Mouse (Mus musculus) urinary bladder, adult 18-20 months (tissue): ENCODE results near the gene Ccdc54.

Experiments
- DNase-seq, 2 experiments: peaks; one replicate each; pipeline ENCODE4 v3.0.0; 2022; ENCODE audit warnings: low spot score in 2 of 2, mixed read lengths in 2 of 2

Gene Ccdc54

DNA sequence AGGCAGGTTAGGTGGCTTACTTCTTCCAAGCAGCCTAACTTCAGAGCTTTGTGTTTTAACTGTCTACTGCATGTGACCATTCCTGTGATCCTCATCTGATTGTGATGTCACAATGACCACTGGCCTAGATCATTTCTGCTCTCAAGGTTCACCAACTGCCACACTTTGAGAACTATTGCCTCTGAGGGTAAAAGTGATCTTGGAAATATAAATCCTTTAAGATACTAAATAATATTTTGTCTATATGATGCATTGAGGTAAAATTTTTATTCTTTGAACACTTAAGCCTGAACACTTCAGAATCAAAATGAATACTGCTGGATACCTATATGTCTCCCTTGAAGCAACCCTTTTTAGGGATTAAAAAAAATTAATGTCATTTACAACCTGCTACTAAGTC, at the start of gene Ccdc54:
Gene Ccdc54 (minus strand): TSS at position 101 of the 400 bp plus-strand sequence.
- no peak for DNase-seq

DNA sequence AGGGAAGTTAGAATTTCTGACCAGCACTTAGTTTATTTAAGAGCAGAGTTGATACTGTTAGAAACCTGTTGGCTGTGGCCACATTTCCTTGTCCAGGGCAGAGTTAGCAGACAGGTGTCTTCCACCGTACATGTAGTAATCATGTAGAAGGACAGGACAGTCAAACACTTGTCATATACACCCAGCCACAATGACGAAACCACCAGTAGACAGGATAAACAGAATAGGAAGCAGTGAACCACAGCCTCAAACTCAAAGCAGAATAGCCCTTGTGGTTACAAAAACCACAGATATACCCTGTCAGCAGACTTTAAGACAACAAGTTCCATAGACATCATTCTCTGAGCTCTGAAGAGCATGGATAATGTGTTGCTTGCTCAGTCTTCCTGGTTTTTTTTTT, 41.6 kb upstream of the Ccdc54 start:
- no peak for DNase-seq

DNA sequence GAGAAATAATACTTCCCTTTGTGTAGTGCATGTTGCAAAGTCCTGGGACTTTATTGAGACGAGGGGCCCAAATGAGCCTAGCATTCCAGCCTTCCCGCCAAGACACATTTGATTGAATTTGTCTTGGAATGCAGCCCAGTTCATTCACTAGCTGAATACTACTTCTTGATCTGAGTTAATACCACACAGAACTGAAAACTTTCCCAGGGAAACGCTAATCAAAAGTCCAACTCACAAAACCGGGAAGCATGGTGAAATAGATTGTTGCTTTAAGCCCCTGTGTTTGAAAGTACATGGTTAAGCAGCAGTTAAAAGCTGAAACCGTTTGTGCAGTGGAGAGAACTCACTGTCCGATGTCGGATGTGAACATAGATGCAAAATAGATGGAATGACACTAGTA, 24.6 kb upstream of the Ccdc54 start:
- no peak for DNase-seq

DNA sequence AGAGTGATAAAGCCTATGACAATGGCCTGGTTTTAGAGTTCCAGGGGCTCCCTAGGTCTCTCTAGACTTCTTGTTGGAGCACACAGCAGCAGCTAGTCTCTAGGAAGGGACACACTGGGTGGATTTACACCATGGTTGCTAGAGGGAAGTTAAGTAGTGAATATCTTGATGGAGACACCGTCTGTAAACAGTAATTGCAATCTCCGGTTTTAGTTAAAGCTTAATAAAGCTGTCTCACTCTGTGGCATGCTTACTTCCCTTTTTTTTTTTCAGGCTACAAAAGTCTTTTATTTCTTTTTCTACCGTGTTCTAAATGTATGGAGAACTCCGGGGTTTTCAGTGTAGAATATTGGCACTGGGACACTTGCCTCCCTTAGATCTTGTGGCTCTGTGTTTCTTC, 22.0 kb upstream of the Ccdc54 start:
- DNase-seq = no peak

DNA sequence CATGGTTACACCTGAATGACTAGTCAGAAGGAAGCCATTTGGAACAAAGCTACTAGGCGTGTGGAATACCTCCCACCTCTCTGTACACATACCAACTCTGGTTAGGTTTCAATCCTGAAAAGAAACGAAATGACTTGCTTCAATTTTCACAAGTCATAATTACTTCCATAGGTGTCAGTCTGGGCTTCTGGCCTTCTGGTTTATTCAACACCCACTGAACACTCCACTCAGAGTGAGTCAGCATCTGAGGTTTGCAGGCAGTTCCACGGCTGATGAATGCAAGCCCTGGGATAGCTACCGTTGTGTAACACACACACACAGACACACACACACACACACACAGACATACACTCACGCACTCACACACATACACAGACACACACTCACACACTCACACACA, 19.6 kb upstream of the Ccdc54 start:
- no peak for DNase-seq

DNA sequence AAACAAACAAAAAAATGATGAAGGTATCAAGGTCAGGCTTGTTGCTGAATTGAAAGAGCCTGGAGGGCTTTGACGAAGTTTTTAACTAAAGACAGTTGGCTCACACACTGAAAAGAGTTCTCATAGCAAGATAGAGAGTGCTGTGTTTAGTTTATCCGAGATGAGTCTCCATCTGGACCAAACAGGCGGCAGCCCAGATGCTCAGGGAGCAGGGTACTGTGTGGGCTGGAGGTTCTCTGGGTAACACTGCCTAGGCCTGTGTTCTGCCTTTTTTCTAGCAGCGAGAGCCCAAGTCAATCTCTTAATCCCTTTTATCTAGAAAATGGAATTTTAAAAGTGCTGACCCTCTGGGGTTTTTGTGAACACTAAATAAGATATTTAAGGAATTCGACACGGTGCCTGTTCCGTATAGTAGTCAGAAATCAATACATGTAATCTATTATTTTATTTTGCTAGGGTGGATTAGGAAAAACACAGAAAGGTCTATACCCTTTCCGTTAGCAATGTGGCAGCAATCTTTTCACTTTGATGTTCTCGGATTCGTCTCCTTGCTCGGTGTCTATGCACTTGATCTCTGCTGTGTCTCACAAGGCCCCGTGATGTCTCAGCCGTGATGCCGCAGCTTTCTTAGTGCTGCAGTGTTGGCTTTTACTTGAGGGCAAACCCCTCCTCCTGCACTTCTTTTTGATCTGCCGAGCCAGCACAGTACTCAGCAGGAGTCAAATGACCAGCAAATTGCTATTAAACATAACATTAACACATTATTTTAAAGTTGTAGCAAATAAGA, 17.0 kb upstream of the Ccdc54 start:
- DNase-seq = no peak

DNA sequence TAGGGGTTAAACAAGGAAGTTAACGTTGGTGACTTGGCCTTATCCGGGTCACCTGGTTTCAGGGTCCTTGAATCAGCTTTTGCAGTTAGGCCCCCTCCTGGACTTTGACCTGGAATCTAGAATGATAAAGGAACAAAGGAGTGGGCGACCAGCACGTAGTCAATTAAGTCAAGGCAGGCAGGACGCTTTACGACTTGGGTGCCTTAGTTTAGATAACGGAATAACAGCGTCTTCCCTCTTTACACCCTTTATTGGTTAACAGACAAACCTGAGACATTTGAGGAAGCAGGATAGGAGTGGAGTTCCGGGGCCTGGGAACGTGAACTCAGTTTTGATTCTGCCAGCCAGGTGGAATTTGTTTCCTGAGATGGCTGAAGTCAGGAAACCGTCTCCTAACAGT, 13.9 kb upstream of the Ccdc54 start:
- DNase-seq = no peak

DNA sequence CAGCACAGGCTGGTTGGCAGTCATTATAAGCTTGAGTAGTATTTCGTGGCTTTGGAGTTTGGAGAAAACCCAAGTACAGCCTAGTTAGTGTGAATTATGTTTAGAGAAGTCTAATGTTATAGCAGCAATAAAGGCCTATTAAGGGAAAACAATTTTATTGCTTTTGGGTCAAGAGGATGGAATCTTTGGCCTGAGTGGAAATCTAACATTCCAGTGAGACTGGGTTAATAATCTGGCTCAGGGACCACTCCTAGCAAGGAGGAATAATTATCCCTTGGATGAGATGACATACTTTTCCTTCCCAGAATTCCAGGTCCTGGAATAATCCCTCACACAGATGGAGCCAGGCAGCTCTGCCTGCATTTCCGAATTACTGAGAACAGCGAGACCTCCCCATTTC, 11.0 kb upstream of the Ccdc54 start:
- no peak for DNase-seq

DNA sequence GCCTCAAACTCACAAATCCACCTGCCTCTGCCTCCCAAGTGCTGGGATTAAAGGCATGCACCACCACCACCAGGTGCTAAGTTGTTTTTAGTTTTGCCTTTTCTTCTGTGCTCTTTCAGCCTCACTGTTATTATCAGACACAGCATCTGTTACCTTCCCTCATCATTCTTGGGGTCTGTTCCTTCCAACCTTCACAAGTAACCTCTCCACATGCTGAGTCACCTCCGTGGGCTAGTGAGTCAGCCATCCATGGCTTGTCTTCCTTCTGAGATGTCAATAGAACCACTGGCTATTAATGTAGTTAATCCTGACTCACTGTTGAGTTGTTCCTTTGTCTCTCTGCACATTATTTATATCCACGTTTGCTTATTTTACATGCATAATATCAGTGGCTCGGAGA, 9.7 kb upstream of the Ccdc54 start:
- DNase-seq = no peak

DNA sequence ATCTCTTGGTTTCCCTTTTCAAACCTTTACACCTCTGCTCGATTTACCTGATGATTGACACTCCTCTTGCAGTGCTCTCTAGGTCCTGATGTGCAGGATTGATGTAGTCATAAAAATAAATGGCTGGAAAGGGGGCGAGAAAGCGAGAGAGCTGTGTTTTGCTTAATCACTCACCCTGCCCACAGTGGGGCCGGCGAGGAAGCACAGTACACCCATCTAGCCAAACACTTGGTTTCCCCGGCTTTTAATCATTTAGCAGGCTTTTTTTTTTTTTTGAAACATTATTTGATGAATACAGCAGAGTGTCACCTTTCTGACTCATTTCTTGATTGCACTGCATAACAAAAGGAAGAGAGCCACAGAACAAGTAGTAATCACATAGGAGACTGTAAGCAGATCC, 5.7 kb upstream of the Ccdc54 start:
- DNase-seq = no peak

DNA sequence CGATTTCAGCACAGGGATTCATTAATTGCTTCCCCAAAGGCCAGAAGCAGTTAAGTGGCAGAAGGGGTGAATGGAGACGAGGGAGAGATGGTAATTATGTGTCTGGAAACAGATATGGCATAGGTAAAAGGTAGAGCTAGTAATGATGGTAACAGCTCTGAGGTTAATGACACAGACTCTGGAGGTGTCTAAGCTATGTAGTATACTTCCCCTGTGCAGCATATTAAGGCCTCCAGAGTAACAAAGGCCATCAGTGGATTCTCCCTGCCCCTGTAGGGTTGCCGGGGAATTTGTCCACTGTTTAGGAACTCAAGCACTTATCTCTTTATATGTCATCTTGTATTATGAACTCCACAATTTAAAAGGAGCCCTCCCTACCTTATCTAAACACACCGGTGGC, 5.2 kb upstream of the Ccdc54 start:
- DNase-seq = no peak

DNA sequence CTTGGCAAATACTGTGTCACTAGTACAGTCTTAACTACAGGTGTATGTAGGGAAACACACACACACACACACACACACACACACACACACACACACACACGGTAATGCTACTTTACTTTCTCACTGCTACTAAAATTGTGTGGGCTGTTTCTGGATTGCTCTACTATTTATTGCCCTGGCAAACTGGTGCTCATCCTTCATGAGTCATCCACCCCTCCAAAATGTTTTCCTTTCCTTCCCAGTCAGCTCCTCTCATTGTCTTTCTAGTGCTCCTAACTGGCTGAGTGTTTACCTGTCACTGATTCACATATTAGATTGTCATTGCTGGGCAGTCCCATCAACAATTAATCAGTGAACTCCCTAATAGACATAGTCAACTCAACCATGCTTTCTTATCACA, 3.9 kb upstream of the Ccdc54 start:
- DNase-seq = no peak

DNA sequence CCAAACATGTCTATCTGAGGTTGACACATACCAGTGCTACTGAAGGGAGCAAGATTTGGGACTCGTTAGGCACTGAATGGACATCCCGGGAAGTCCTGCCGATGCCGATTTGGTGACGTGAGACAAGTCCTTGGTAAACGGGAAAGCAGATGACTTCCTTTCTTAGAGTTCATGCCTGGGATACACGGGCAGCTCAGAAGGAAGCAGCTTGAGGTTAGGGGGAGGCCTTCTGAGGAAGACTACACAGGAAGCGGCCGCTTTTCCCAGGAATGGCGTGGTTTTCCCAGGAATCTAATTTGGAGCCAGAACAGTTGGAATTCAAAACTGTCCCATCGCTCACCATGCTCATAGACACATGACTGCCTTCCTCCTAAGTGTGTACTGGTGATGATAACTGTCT, 2.4 kb upstream of the Ccdc54 start:
- no peak for DNase-seq

DNA sequence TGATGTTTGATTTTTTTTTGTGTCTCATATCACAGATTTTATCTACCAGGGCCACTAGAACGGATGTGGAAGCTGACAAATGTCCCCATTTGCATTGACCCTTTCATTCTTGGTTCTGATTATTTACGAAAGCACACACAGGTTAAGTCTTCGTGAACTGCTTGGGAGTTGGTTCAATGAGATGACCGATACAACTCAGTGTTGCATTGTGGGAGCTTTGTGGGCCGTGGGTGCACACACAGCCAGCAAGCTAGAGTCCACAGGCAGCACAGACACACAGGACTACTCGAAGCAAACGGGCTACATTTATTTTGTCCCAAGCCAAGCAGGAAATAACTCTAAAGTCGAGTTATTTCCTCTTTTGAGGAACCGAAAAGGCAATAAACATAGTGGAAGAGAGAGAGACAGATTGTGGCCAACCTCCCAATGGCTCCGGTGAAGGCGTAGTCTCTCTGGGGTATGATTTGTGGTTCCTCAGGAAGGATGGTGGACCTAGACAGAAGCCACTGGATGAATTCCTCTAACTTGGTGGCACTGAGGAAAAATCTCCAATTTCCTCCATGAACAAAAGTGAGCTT, 1.3 kb downstream of the Ccdc54 start:
- no peak for DNase-seq

DNA sequence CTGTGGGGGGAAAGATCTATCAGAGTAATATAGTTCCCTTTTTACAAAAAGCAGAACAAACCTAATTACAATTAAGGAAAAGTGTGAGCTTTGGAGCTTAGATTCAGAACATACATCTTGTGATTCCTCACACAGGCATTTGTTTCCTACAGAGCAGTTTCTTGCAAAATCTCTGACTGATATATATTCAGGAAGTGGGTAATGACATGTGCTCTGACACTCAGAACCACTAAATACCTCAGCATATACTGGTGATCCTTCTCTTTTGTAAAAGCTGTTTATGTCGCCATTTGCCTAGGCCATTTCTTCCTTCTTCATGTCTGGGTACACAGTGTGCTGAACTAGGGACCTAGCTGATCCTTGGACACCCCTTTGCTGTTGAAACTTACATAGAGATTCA, 2.8 kb downstream of the Ccdc54 start:
- DNase-seq = no peak

DNA sequence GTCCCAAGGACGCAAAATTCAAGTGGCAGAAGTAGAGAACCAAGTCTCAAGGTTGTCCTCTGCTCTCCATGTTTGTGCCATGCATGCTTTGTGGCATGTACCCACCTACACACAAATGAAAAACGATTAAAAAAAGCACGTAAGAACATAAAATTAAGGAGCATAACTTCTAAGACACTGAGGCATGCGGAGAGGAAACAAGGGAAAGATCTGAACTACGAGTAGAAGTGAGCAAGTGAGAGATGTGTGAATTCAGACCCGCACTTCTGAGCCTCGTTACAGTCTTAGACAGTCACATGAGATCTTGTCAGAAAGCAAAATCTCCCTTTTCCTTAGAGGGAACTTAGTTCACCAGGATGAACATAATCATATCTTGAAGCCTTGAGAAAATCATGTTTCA, 3.8 kb downstream of the Ccdc54 start:
- DNase-seq = no peak

DNA sequence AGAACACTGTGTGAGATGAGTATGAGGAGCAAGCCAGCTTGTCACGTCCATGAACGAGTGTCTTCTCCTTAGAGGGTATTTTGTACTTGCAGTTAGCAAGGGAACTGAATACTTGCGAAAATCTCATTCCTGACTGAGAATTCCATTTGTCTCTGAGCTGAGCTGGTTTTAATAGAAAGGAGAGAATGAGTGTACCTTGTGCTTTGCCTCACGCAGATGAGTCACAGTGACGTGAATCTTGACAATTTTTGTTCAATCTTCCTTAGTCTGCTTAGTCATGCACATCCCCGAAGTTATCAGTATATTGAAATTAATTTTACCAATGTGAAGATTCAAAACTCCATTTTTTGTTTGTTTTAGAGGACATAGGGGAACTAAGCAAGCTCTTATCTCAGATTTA, 12.6 kb downstream of the Ccdc54 start:
- no peak for DNase-seq

DNA sequence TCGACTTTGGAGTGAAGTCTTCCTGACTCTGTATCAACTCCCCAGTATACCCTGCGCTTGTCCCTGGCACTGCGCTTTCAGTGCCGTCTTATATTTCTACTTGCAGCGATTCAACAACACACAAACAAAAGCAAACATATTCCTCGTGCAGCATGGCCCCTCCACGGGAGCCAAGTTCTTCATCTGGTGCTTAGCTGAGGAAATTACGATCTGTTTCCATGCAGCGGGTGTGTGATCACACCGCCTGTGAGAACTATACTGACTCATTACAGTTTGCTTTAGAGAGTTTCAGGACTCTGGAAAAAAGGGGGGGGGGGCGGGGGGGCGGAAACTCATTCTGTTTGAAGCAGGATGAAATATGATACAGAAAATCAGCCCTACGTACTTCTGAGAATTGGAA, 18.4 kb downstream of the Ccdc54 start:
- DNase-seq = no peak

DNA sequence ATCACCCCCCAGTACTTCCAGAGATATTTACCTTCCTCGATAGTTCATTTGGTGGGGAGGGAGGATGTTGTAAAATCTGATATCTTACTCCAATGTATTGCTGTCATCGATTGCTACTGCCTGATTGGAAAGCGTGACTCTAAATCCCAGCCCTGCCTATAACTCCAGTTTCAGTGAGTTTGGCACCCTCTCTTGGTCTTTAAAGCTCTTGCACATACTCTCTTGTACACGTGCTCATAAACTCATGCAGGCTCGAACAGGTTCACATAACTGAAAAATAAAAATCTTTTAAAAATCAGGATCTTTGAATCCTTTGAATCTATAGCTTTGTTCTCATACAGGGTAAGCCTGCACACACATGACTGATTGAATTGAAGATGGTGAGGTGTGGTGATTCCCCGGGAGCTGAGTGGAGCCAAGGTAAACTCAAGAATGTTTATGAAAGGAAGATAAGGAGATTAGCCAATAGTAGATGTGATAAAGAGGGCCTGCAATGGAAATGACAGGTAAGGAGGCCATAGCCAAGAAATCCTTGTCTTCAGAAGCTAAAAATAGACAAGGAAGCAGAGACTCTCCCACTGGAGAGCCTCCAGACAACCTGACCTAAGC, 31.7 kb downstream of the Ccdc54 start:
- no peak for DNase-seq

DNA sequence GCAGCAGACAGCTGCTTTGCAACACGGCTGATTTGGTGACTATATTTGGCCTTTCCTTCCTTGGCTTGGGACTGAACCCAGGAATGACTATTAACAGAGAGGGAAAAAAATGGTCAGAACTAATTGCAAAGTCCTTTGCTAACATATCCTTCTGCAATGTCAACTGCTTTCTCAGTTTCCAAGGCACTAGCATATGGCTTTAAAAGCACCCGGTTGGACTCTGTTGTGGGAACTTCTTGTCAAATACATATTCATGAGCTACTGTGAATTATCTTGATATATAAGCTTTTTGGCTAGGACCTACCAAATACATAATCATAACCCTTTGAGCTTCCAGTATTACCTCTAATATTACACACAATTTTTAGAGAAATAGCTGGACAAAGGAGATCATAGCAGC, 37.1 kb downstream of the Ccdc54 start:
- DNase-seq = no peak

DNA sequence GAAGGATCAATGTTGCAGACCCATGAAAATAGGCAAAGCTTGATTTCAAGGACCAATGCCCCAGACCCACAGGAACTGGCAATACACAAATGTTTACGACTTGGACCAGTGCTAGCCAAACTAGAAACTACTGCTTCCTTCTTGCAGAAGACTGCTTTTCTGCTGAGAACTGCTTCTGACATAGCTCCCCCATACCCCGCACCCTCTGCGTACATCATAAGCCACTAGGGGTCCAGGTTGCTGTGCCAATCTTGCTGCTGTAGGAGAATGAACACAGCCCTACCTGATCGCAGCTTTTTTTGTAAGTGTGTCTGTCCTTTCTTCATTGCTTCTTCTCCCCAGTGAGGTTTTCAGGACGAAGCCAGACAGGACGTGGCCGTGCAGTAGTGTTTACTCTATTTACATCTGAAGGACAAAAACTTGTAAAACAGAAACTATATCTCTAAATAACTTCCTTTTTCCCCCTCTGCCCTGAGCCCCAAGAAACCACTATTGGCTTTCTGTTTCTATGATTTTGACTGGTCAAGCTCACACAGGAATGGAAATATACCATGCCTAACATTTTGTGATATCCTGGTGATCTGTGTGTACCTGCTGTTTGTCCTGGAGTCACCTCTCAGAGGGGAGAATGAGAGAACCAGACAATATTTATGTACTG, 39.0 kb downstream of the Ccdc54 start:
- no peak for DNase-seq

DNA sequence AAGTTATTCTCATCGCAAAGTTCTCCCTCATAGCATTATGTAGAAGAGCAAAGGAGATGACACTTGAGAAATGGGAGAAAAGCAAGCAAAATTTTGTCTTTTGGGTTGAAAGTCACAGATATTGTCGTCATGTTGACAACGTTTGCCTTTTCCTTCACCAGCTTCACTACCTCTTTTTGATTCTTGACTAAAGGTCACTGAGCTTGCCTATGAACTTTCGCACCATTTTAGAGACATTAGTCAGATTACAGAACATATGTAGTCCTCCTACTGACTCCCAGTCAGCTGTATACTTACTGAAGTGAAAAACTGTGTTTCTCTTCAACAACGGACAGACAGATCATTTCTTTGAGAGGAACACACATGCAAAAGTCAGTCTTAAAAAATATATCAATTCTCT, 40.0 kb downstream of the Ccdc54 start:
- DNase-seq = no peak
